Mouse (Mus musculus) heart, embryonic 15.5 days (tissue): ENCODE measurements at regions not wholly inside any gene's neighbourhood (a gene's known extent, or its start where the extent isn't known, plus 50 kb on each side); places are given as distances from the start of the nearest gene placed in this dataset.

Experiments used
- ATAC-seq: fragments of 200-750 bp; cut with Nextera tagmentation; replicated peaks from 2 replicates; pipeline ENCODE4 v1.8.0; 2017; ENCODE audit warnings: low read depth, moderate TSS enrichment; ENCODE audit not compliant: insufficient number of reproducible peaks, insufficient read depth, low FRiP score
- H3K27ac ChIP-seq: fragments of 300-500 bp; sonication (generic); 2 replicates; pipeline ENCODE4 v1.5.1; 2015; ENCODE audit warnings: mild to moderate bottlenecking, inconsistent platforms
- H3K27me3 ChIP-seq: fragments of 300-500 bp; sonication (generic); 2 replicates; pipeline ENCODE4 v1.6.1; 2015; ENCODE audit warnings: inconsistent platforms
- H3K36me3 ChIP-seq: fragments of 300-500 bp; sonication (generic); 2 replicates; pipeline ENCODE4 v1.6.1; 2015; ENCODE audit warnings: mild to moderate bottlenecking, inconsistent platforms
- H3K4me1 ChIP-seq: fragments of 300-500 bp; sonication (generic); replicated peaks from 2 replicates; pipeline ENCODE4 v1.6.1; 2015; ENCODE audit warnings: inconsistent platforms
- H3K4me2 ChIP-seq: fragments of 300-500 bp; sonication (generic); 2 replicates; pipeline ENCODE4 v1.6.1; 2015; ENCODE audit warnings: inconsistent platforms, mild to moderate bottlenecking, moderate library complexity
- H3K4me3 ChIP-seq: fragments of 300-500 bp; sonication (generic); 2 replicates; pipeline ENCODE4 v1.5.1; 2015; ENCODE audit warnings: mild to moderate bottlenecking, inconsistent platforms
- H3K9ac ChIP-seq: fragments of 300-500 bp; sonication (generic); 2 replicates; pipeline ENCODE4 v1.6.1; 2015; ENCODE audit warnings: mild to moderate bottlenecking, inconsistent platforms
- H3K9me3 ChIP-seq: fragments of 300-500 bp; sonication (generic); replicated peaks from 2 replicates; pipeline ENCODE4 v1.6.1; 2016; ENCODE audit warnings: inconsistent platforms
- WGBS: fragments of 180-500 bp; shearing (Covaris S2); methylation state at CpG from one replicate; pipeline ENCODE4 v1.1.7; 2015; ENCODE audit warnings: mixed read lengths; 5-methylcytosine and 5-hydroxymethylcytosine counted together

GRCm38 (mm10) chr14:68182606-68183005 lies 1111.5 kb downstream of the Synb start:
- no peak overlapping the region for H3K4me3 ChIP-seq
- no peak overlapping the region for H3K27ac ChIP-seq
- H3K36me3 ChIP-seq: no peaks in the 10 kb centered on the region
- no peaks in the 10 kb centered on the region for H3K9me3 ChIP-seq
- no peak for ATAC-seq
- 47% methylated on average over 9 of the region's 9 CpGs for WGBS
- 0 out of 2 replicates have a peak, but pooled peaks cover 2% of the 10 kb centered on the region for H3K4me1 ChIP-seq
- H3K27me3 ChIP-seq: no peaks in the 10 kb centered on the region
- no peak overlapping the region for H3K4me2 ChIP-seq
- no peak overlapping the region for H3K9ac ChIP-seq

- Histone ChIP-seq H3K27ac (no peak overlapping the region), H3K9ac (no peak overlapping the region), H3K9me3 (no peaks in the 10 kb centered on the region), H3K4me1 (0 out of 2 replicates have a peak, but pooled peaks cover 2% of the 10 kb centered on the region), H3K4me3 (no peak overlapping the region), H3K4me2 (no peak overlapping the region), H3K36me3 (no peaks in the 10 kb centered on the region), H3K27me3 (no peaks in the 10 kb centered on the region)
- 77% methylated on average over 6 of the region's 6 CpGs for WGBS
- no peak for ATAC-seq
Observed at GRCm38 (mm10) chr14:68181168-68181567, 1112.9 kb downstream of the Synb start.
